Mouse (Mus musculus) kidney, embryonic 14.5 days (tissue): ENCODE data around the gene Cbfa2t3. TPM values are rescaled to one million over a fixed set of nuclear protein-coding genes. Genes with fewer than 3 reads are reported as not detected.

Experiments used
- ATAC-seq: fragments of 200-750 bp; cut with Nextera tagmentation; 2 replicates; pipeline ENCODE4 v1.8.0; 2017; ENCODE audit warnings: moderate number of reproducible peaks, mild to moderate bottlenecking, moderate TSS enrichment, moderate library complexity; ENCODE audit not compliant: low FRiP score, low TSS enrichment
- H3K27ac ChIP-seq: fragments of 300-500 bp; sonication (generic); 2 replicates; pipeline ENCODE4 v1.5.1; 2014; ENCODE audit warnings: low read depth, mild to moderate bottlenecking, low read length, moderate library complexity, mixed read lengths
- H3K27me3 ChIP-seq: fragments of 300-500 bp; sonication (generic); 2 replicates; pipeline ENCODE4 v1.6.1; 2014; ENCODE audit warnings: mild to moderate bottlenecking, low read length; ENCODE audit not compliant: control insufficient read depth, insufficient read depth
- H3K36me3 ChIP-seq: fragments of 300-500 bp; sonication (generic); 2 replicates; pipeline ENCODE4 v1.6.1; 2014; ENCODE audit warnings: low read length, mixed read lengths; ENCODE audit not compliant: control insufficient read depth, insufficient read depth
- H3K4me1 ChIP-seq: fragments of 300-500 bp; sonication (generic); 2 replicates; pipeline ENCODE4 v1.6.1; 2014; ENCODE audit warnings: low read length, mixed read lengths; ENCODE audit not compliant: control insufficient read depth, insufficient read depth
- H3K4me2 ChIP-seq: fragments of 300-500 bp; sonication (generic); replicated peaks from 2 replicates; pipeline ENCODE4 v1.6.1; 2014; ENCODE audit warnings: low read depth, mild to moderate bottlenecking, low read length
- H3K4me3 ChIP-seq: fragments of 300-500 bp; sonication (generic); 2 replicates; pipeline ENCODE4 v1.5.1; 2014; ENCODE audit warnings: mild to moderate bottlenecking, low read length
- H3K9ac ChIP-seq: fragments of 300-500 bp; sonication (generic); 2 replicates; pipeline ENCODE4 v1.6.1; 2014; ENCODE audit warnings: low read depth, mild to moderate bottlenecking, low read length, moderate library complexity
- H3K9me3 ChIP-seq: fragments of 300-500 bp; sonication (generic); 2 replicates; pipeline ENCODE4 v1.6.1; 2016; ENCODE audit warnings: low read length; ENCODE audit not compliant: control insufficient read depth
- WGBS: fragments of 180-500 bp; shearing (Covaris S2); extraction: QIAGEN DNeasy Blood & Tissue Kit; methylation state at CpG from one replicate; pipeline ENCODE4 v1.1.7; 2014; 5-methylcytosine and 5-hydroxymethylcytosine counted together
- polyA plus RNA-seq: library from polyadenylated mRNA; unstranded; fragments of >200 nt; fragmentation: Nextera tagmentation; extraction: Ambion mirVana; gene quantifications from 2 replicates; pipeline ENCODE4 v1.2.1, GENCODE M21; 2014

Cbfa2t3 gene
- polyA plus RNA-seq, 1 experiment from 2014 or later, result 3.6 TPM

DNA sequence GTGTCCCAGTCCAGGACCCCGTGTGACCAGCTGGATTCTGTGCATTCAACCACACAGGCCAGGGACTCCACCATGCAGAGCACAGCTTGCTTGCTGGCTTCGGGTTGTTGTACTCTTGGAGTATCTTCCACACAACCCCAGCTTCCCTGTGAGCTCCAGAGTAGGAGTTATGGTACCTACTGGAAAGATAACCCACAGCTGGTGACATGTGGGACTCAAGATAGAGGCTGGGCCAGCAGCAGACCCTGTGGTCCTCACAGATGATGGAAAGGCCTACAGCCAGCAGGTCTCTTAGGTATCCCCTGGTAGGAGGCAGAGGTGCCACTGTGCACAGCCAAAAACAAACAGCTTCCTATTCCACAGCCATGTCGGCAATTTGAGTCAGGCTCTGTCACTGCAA, 12.6 kb upstream of the Cbfa2t3 start:
- no peaks in the 10 kb centered on the region for H3K9me3 ChIP-seq
- H3K27me3 ChIP-seq, result peaks cover 4% of the 10 kb centered on the region; the same call in 1 of the 2 replicates
- no peaks in the 10 kb centered on the region for H3K36me3 ChIP-seq
- H3K9ac ChIP-seq, result no peak overlapping the region
- 78% methylated on average over 3 of the region's 3 CpGs for WGBS
- ATAC-seq, result no peak
- H3K4me2 ChIP-seq, result no peak overlapping the region
- H3K27ac ChIP-seq, result no peak overlapping the region
- no peaks in the 10 kb centered on the region for H3K4me1 ChIP-seq
- H3K4me3 ChIP-seq, result no peak overlapping the region

GRCm38 (mm10) chr8:122709340-122710111, 10.6 kb upstream of the Cbfa2t3 start:
- Histone ChIP-seq H3K4me1 (no peaks in the 10 kb centered on the region; the same call in 1 of the 2 replicates), H3K9me3 (no peaks in the 10 kb centered on the region), H3K27me3 (no peaks in the 10 kb centered on the region), H3K4me2 (no peak overlapping the region), H3K9ac (no peak overlapping the region), H3K36me3 (no peaks in the 10 kb centered on the region), H3K27ac (no peak overlapping the region), H3K4me3 (no peak overlapping the region)
- no peak for ATAC-seq
- WGBS, result 54% methylated on average over 26 of the region's 26 CpGs

DNA sequence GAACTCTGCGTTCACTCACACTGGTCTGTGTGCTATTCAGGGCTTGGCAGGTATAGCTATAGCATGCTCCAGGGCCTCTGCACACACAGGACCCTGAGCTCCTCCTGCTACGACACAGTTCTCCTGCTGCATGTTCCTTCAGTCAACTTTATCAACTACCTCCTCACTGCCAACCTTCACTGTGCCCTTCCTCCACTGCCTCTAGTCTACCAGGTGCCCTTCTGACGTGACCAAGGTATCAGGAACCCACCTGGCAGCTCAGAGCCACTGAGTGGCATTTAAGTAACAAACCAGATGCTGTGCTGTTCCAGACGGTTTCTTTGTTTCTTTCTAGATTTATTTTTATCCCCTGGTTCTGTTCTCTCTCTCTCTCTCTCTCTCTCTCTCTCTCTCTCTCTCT, 8.3 kb upstream of the Cbfa2t3 start:
- Histone ChIP-seq H3K4me2 (no peak overlapping the region), H3K9me3 (no peaks in the 10 kb centered on the region), H3K9ac (no peak overlapping the region), H3K36me3 (no peaks in the 10 kb centered on the region), H3K4me3 (no peak overlapping the region), H3K27ac (no peak overlapping the region), H3K4me1 (no peaks in the 10 kb centered on the region; the same call in 1 of the 2 replicates), H3K27me3 (no peaks in the 10 kb centered on the region)
- 67% methylated on average over 4 of the region's 4 CpGs for WGBS
- ATAC-seq, result no peak

GRCm38 (mm10) chr8:122705901-122706561, 7.1 kb upstream of the Cbfa2t3 start:
- WGBS, result 46% methylated on average over 12 of the region's 12 CpGs
- H3K27me3 ChIP-seq, result no peaks in the 10 kb centered on the region

DNA sequence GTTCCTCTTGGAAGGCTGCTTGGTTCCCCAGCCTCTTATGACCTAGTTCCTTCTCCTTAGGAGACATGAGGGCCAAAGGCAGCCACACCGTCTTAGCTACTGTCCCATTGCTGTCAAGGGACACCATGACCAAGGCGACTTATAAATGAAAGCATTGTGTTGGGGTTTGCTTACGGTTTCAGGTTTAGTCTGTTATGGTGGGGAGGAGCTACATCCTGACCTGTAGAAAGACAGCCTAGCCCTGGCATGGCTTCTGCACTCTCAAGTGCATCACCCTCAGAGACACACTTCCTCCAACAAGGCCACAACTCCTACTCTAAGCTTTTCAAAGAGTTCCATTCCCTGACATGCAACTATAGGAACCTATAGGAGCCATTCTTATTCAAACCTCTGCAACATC, 5.7 kb upstream of the Cbfa2t3 start:
- no peak overlapping the region for H3K4me3 ChIP-seq
- H3K27me3 ChIP-seq, result no peaks in the 10 kb centered on the region
- H3K36me3 ChIP-seq, result no peaks in the 10 kb centered on the region
- H3K27ac ChIP-seq, result no peak overlapping the region
- 89% methylated on average over 3 of the region's 3 CpGs for WGBS
- H3K4me1 ChIP-seq, result no peaks in the 10 kb centered on the region; the same call in 1 of the 2 replicates
- H3K4me2 ChIP-seq, result no peak overlapping the region
- H3K9ac ChIP-seq, result no peak overlapping the region
- H3K9me3 ChIP-seq, result no peaks in the 10 kb centered on the region
- no peak for ATAC-seq

More at GRCm38 (mm10) chr8:122705901-122706561, 7.1 kb upstream of the Cbfa2t3 start:
- H3K4me1 ChIP-seq, result no peaks in the 10 kb centered on the region; the same call in 1 of the 2 replicates
- no peaks in the 10 kb centered on the region for H3K9me3 ChIP-seq
- no peaks in the 10 kb centered on the region for H3K36me3 ChIP-seq
- H3K9ac ChIP-seq, result no peak overlapping the region
- H3K4me2 ChIP-seq, result no peak overlapping the region
- no peak overlapping the region for H3K4me3 ChIP-seq
- ATAC-seq, result no peak
- no peak overlapping the region for H3K27ac ChIP-seq

- WGBS, result 87% methylated on average over 6 of the region's 6 CpGs
- Histone ChIP-seq H3K4me2 (no peak overlapping the region), H3K4me3 (no peak overlapping the region), H3K27me3 (no peaks in the 10 kb centered on the region), H3K4me1 (no peaks in the 10 kb centered on the region; the same call in 1 of the 2 replicates), H3K36me3 (no peaks in the 10 kb centered on the region), H3K9ac (no peak overlapping the region), H3K9me3 (no peaks in the 10 kb centered on the region), H3K27ac (no peak overlapping the region)
- ATAC-seq, result no peak
These were observed 4.0 kb upstream of the Cbfa2t3 start for GRCm38 (mm10) chr8:122702957-122703356.

GRCm38 (mm10) chr8:122702301-122702941, 3.5 kb upstream of the Cbfa2t3 start:
- no peak for ATAC-seq
- no peak overlapping the region for H3K9ac ChIP-seq
- H3K27ac ChIP-seq, result no peak overlapping the region
- H3K4me3 ChIP-seq, result no peak overlapping the region
- no peaks in the 10 kb centered on the region for H3K36me3 ChIP-seq
- H3K9me3 ChIP-seq, result no peaks in the 10 kb centered on the region
- WGBS, result 43% methylated on average over 10 of the region's 10 CpGs
- no peaks in the 10 kb centered on the region; the same call in 1 of the 2 replicates for H3K4me1 ChIP-seq
- no peak overlapping the region for H3K4me2 ChIP-seq
- no peaks in the 10 kb centered on the region for H3K27me3 ChIP-seq

DNA sequence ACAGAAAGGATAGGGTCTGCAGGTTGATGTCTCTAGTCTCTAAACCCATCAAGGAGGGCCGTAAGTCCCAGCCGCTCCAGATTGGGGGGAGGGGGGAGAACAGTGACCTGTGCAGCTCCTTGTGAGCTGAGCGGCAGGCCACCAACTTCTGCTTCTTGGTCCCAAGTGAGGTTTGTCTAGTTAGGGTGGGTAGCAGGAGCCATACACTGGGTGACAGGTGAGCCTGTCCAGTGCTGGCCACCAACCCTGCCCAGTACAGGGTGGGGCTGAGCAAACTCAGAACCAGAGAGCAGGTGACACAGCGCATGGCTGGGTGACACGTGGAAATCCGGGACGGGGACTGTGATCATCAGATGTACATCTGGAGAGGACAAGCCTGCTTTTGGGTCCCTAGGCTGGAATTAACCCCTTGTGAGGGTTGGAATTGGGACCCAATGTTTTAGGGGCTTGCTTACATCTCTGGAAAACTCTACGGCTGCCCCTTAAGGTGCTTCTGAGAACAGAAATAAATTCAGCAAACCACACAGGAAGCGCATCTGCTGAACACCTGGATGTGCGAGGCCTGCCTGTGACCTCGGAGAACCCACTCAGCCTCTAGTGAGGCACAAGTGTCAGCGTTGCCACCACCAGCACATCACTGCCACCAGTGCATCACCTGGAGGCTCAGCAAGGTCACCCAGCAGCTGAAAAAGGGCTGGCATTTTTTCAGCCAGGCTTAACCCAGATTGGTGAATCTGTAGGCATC, 2.7 kb upstream of the Cbfa2t3 start:
- no peaks in the 10 kb centered on the region; the same call in 1 of the 2 replicates for H3K4me1 ChIP-seq
- H3K4me3 ChIP-seq, result no peak overlapping the region
- no peaks in the 10 kb centered on the region for H3K36me3 ChIP-seq
- H3K27ac ChIP-seq, result no peak overlapping the region
- no peak overlapping the region for H3K9ac ChIP-seq
- WGBS, result 82% methylated on average over 12 of the region's 12 CpGs
- no peaks in the 10 kb centered on the region for H3K9me3 ChIP-seq
- ATAC-seq, result no peak
- no peak overlapping the region for H3K4me2 ChIP-seq
- H3K27me3 ChIP-seq, result no peaks in the 10 kb centered on the region
